In the genomic region with DNA sequence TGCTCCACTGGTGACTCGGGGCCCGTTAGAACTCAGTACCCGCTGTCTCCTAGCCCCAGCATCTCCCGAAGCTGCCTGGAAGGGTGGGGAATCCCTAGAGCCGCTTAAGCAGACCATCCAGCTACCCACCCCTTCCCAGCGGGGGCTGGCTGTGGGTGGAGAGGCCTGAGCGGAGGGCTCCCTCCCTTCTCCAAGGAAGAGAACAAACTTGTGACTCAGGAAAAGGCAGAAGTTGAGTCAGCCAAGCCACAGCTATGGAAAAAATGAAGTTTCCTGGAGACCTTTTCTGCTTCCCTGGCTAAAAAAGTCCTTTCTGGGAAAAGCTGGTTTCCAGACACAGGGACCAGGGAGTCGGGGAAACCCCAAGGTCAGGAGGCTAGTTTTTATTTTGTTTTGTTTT, we compare ENCODE assay signal across 9 mouse cellular contexts. TPM values are rescaled to one million over a fixed set of nuclear protein-coding genes. Genes with fewer than 3 reads are reported as not detected.
A peak's percentile ranks its signal among the peaks of the same experiment; 100 is the strongest.
DNase-seq lines count a peak whose midpoint lies in the region.
"Had no signal": no experiment of that assay in that cellular context is flagged by ENCODE, and none has a peak within 500 bp of the region (broad histone marks: within the 10 kb centered on the region; RNA-seq: fewer than 3 reads in every experiment).

No protein-coding gene starts in this region.

- peaks cover 2% of the 10 kb centered on the region; the same call in 1 of the 2 replicates for H3K4me1 ChIP-seq in brown adipose tissue, adult 24 weeks (ENCODE audit: control insufficient read depth, insufficient read depth, insufficient read length, low read length)
- peaks cover 21% of the 10 kb centered on the region for H3K4me1 ChIP-seq in midbrain, embryonic 10.5 days

- H3K27ac ChIP-seq in brown adipose tissue, adult 24 weeks (replicated peaks; ENCODE audit: low read depth, low read length): 0 out of 2 replicates have a peak overlapping the region, but pooled peaks have one; percentile 8
- no peak overlapping the region for H3K27ac ChIP-seq in midbrain, embryonic 10.5 days (replicated peaks)
- H3K27ac ChIP-seq: neural tube, embryonic 12.5 days had no signal

- WGBS in midbrain, embryonic 10.5 days: 19% methylated on average over 8 of the region's 8 CpGs

- H3K27me3 ChIP-seq in midbrain, embryonic 10.5 days (ENCODE audit: low read depth, poor library complexity, severe bottlenecking): peaks cover 27% of the 10 kb centered on the region
- H3K27me3 ChIP-seq: neural tube, embryonic 12.5 days had no signal

- no peaks in the 10 kb centered on the region for H3K9me3 ChIP-seq in midbrain, embryonic 10.5 days (replicated peaks)
- H3K9me3 ChIP-seq: neural tube, embryonic 12.5 days had no signal

- peak; percentile 6 to 21 for DNase-seq in left cerebral cortex, adult 18-20 months (ENCODE audit: low spot score in 2 of 2)
- DNase-seq in left cerebral cortex, adult 9 months (ENCODE audit: low spot score in 2 of 2): no peak
- DNase-seq in ES-CJ7 (ENCODE audit: low read depth, low spot score): peak; percentile 53
- DNase-seq in kidney, postnatal 14 days: peak; percentile 56
- no peak for DNase-seq in midbrain, embryonic 10.5 days (ENCODE audit: low spot score)
- no peak for DNase-seq in natural killer cell, adult 2 months (ENCODE audit: low spot score in 2 of 2)
- no peak for DNase-seq in adrenal gland, postnatal 14 days

- H3K4me3 ChIP-seq in brown adipose tissue, adult 24 weeks (ENCODE audit: insufficient read depth, low read depth, low read length): no peak overlapping the region
- no peak overlapping the region for H3K4me3 ChIP-seq in midbrain, embryonic 10.5 days
- H3K4me3 ChIP-seq: neural tube, embryonic 12.5 days had no signal

- no peaks in the 10 kb centered on the region for H3K36me3 ChIP-seq in midbrain, embryonic 10.5 days
- H3K36me3 ChIP-seq: neural tube, embryonic 12.5 days had no signal

RNA-seq across cellular contexts. Expression of a gene that starts 2.5 kb away (rescaled TPM):
- 1 to 10 TPM; 1.5 to 1.7 TPM for total RNA-seq in left cerebral cortex, adult 18-20 months (2021)
- polyA plus RNA-seq in brown adipose tissue, adult 24 weeks (2012; ENCODE audit: insufficient read depth, insufficient read length, missing spikeins): 1.1 and 3.3 TPM in 2 replicates
- polyA plus RNA-seq in midbrain, embryonic 10.5 days (2016; fragmentation: Nextera tagmentation; extraction: Ambion mirVana): 2.3 and 2.6 TPM in 2 replicates
- total RNA-seq in adrenal gland, postnatal 14 days (2021): 6.0 and 7.6 TPM in 2 replicates

RNA-seq across cellular contexts. Expression of a gene that starts 40.9 kb away (rescaled TPM):
- total RNA-seq in left cerebral cortex, adult 18-20 months (2021): 10 to 100 TPM; 18.9 to 23.6 TPM
- polyA plus RNA-seq in brown adipose tissue, adult 24 weeks (2012; ENCODE audit: insufficient read depth, insufficient read length, missing spikeins): 17.2 and 20.0 TPM in 2 replicates
- 95.8 and 96.1 TPM in 2 replicates for polyA plus RNA-seq in midbrain, embryonic 10.5 days (2016; fragmentation: Nextera tagmentation; extraction: Ambion mirVana)
- 37.6 and 41.4 TPM in 2 replicates for total RNA-seq in adrenal gland, postnatal 14 days (2021)

RNA-seq across cellular contexts. Expression of a gene that starts 47.3 kb away (rescaled TPM):
- 10 to 100 TPM; 24.5 to 26.3 TPM for total RNA-seq in left cerebral cortex, adult 18-20 months (2021)
- 56.3 and 63.9 TPM in 2 replicates for polyA plus RNA-seq in brown adipose tissue, adult 24 weeks (2012; ENCODE audit: insufficient read depth, insufficient read length, missing spikeins)
- 14.3 and 16.3 TPM in 2 replicates for polyA plus RNA-seq in midbrain, embryonic 10.5 days (2016; fragmentation: Nextera tagmentation; extraction: Ambion mirVana)
- 36.1 and 50.2 TPM in 2 replicates for total RNA-seq in adrenal gland, postnatal 14 days (2021)

Comparison
In these comparisons a context has a peak if more than half of its experiments do, and no peak if none do; other contexts are left out.
1. DNase-seq: peak in left cerebral cortex, adult 18-20 months (2 of 2), ES-CJ7 (single experiment) and kidney, postnatal 14 days (single experiment); none in left cerebral cortex, adult 9 months (0 of 2), midbrain, embryonic 10.5 days (single experiment), natural killer cell, adult 2 months (0 of 2) and adrenal gland, postnatal 14 days (single experiment).